Comparison of ENCODE assay signal across 8 mouse cellular contexts in the genomic region with DNA sequence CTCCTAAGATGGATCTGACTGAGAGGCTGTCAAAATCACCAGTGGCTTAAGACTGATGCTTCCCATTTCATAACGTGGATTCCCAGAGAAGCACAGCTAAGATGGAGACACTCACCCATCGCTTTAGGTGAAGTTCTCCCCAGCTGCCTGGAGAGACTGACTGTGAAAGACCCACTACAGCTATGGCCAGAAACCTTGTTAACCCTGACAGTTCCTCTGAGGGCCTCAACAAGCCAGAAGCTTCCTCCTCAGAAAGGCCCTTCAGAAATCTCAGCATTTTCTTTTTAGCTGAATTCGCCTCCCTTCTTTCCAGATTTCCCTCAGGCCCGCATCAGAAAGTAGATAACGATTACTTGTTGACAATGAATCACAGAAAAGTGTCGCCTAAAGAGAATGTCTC. TPM values are rescaled to one million over a fixed set of nuclear protein-coding genes. Genes with fewer than 3 reads are reported as not detected.
A peak's percentile ranks its signal among the peaks of the same experiment; 100 is the strongest.
DNase-seq lines count a peak whose midpoint lies in the region; ATAC-seq lines count a peak whose summit lies in the region.

No protein-coding gene starts in this region.

- no peak for DNase-seq in heart, adult 18-20 months
- peak; percentile 11 for DNase-seq in 3134 (ENCODE audit: extremely low read depth, insufficient read length, low spot score)
- no peak for DNase-seq in left cerebral cortex, adult 11 months (ENCODE audit: low spot score)
- no peak for DNase-seq in urinary bladder, postnatal 10 days (ENCODE audit: low spot score)

- H3K9me3 ChIP-seq in heart, embryonic 11.5 days (replicated peaks; ENCODE audit: control insufficient read depth, low read length), result no peaks in the 10 kb centered on the region
- no peaks in the 10 kb centered on the region for H3K9me3 ChIP-seq in forebrain, embryonic 13.5 days (replicated peaks)
- no peaks in the 10 kb centered on the region for H3K9me3 ChIP-seq in liver, embryonic 12.5 days (replicated peaks)

- peak overlapping the region; percentile 38 for H3K4me2 ChIP-seq in heart, embryonic 11.5 days
- peak overlapping the region; percentile 88 for H3K4me2 ChIP-seq in forebrain, embryonic 13.5 days
- H3K4me2 ChIP-seq in liver, embryonic 12.5 days, result peak overlapping the region; percentile 37

- H3K27ac ChIP-seq in heart, embryonic 11.5 days (ENCODE audit: low read depth, low read length), result no peak overlapping the region
- H3K27ac ChIP-seq in forebrain, embryonic 13.5 days, result no peak overlapping the region
- no peak overlapping the region for H3K27ac ChIP-seq in liver, embryonic 12.5 days

- H3K9ac ChIP-seq in heart, embryonic 11.5 days (ENCODE audit: low read depth, low read length), result no peak overlapping the region
- no peak overlapping the region for H3K9ac ChIP-seq in forebrain, embryonic 13.5 days
- no peak overlapping the region for H3K9ac ChIP-seq in liver, embryonic 12.5 days

- 43% methylated on average over 6 of the region's 6 CpGs for WGBS in heart, embryonic 11.5 days (ENCODE audit: insufficient replicate concordance)
- WGBS in forebrain, embryonic 13.5 days, result 43% methylated on average over 6 of the region's 6 CpGs
- 34% methylated on average over 6 of the region's 6 CpGs for WGBS in liver, embryonic 12.5 days (ENCODE audit: insufficient replicate concordance)

- H3K27me3 ChIP-seq in heart, embryonic 11.5 days (ENCODE audit: control insufficient read depth, insufficient read depth, low read length), result no peaks in the 10 kb centered on the region
- H3K27me3 ChIP-seq in forebrain, embryonic 13.5 days, result no peaks in the 10 kb centered on the region
- H3K27me3 ChIP-seq in liver, embryonic 12.5 days (replicated peaks), result no peaks in the 10 kb centered on the region; the same call in 1 of the 2 replicates

- no peak overlapping the region for H3K4me3 ChIP-seq in heart, embryonic 11.5 days (ENCODE audit: low read depth, low read length)
- no peak overlapping the region for H3K4me3 ChIP-seq in forebrain, embryonic 13.5 days
- no peak overlapping the region for H3K4me3 ChIP-seq in liver, embryonic 12.5 days

- no peaks in the 10 kb centered on the region for H3K36me3 ChIP-seq in heart, embryonic 11.5 days (ENCODE audit: control insufficient read depth, insufficient read depth, low read length)
- no peaks in the 10 kb centered on the region for H3K36me3 ChIP-seq in forebrain, embryonic 13.5 days (ENCODE audit: poor library complexity, severe bottlenecking)
- no peaks in the 10 kb centered on the region for H3K36me3 ChIP-seq in liver, embryonic 12.5 days

- ATAC-seq in heart, embryonic 11.5 days (replicated peaks; ENCODE audit: insufficient number of reproducible peaks, low FRiP score, low TSS enrichment), result no peak
- no peak for ATAC-seq in forebrain, embryonic 13.5 days
- ATAC-seq in liver, embryonic 12.5 days, result no peak
- ATAC-seq in cerebellum, adult (ENCODE audit: insufficient number of reproducible peaks, low FRiP score, low TSS enrichment), result no peak

- peaks cover 11% of the 10 kb centered on the region for H3K4me1 ChIP-seq in heart, embryonic 11.5 days (ENCODE audit: control insufficient read depth, insufficient read depth, low read length)
- peaks cover 25% of the 10 kb centered on the region for H3K4me1 ChIP-seq in forebrain, embryonic 13.5 days
- peaks cover 27% of the 10 kb centered on the region for H3K4me1 ChIP-seq in liver, embryonic 12.5 days

RNA-seq across cellular contexts. Expression of gene Eri3, which starts 0.6 kb away (rescaled TPM):
- 98.9 and 102 TPM in 2 replicates for polyA plus RNA-seq in heart, embryonic 11.5 days (2014; fragmentation: Nextera tagmentation; extraction: Ambion mirVana)
- total RNA-seq in heart, adult 18-20 months (2021), result 10 to 100 TPM; 76.4 to 90.5 TPM
- 186 and 188 TPM in 2 replicates for polyA plus RNA-seq in forebrain, embryonic 13.5 days (2015; fragmentation: Nextera tagmentation; extraction: Ambion mirVana)
- polyA plus RNA-seq in liver, embryonic 12.5 days (2016; fragmentation: Nextera tagmentation; extraction: Ambion mirVana), result 53.7 and 57.8 TPM in 2 replicates

RNA-seq across cellular contexts. Expression of gene Rnf220, which starts 52.7 kb away (rescaled TPM):
- 32.4 and 35.4 TPM in 2 replicates for polyA plus RNA-seq in heart, embryonic 11.5 days (2014; fragmentation: Nextera tagmentation; extraction: Ambion mirVana)
- total RNA-seq in heart, adult 18-20 months (2021), result 10 to 100 TPM; 32.6 to 36.1 TPM
- polyA plus RNA-seq in forebrain, embryonic 13.5 days (2015; fragmentation: Nextera tagmentation; extraction: Ambion mirVana), result 115 and 120 TPM in 2 replicates
- polyA plus RNA-seq in liver, embryonic 12.5 days (2016; fragmentation: Nextera tagmentation; extraction: Ambion mirVana), result 55.5 and 55.9 TPM in 2 replicates

Comparison
In these comparisons a context has a peak if more than half of its experiments do, and no peak if none do; other contexts are left out.
1. H3K4me2 ChIP-seq: peak in every context shown above with its lines; median percentile 88 in forebrain, embryonic 13.5 days; 38 in heart, embryonic 11.5 days; 37 in liver, embryonic 12.5 days.